Mouse (Mus musculus): ENCODE results near the gene Kcna5. TPM values are rescaled to one million over a fixed set of nuclear protein-coding genes. Genes with fewer than 3 reads are reported as not detected.

Kcna5 gene
- polyA plus RNA-seq (2014; fragmentation: Nextera tagmentation; extraction: Ambion mirVana) = 1.4 and 1.6 TPM in 2 replicates

GRCm38 (mm10) chr6:126535208-126535910 is at the start of gene Kcna5:
TSS of gene Kcna5 (minus strand) at chr6:126535412.
- Histone ChIP-seq H3K27me3 (replicated peaks; ENCODE audit: control insufficient read depth, insufficient read depth, low read length) (peaks cover 16% of the 10 kb centered on the region), H3K27ac (ENCODE audit: low read depth, low read length) (0 out of 2 replicates have a peak within 1 kb of the TSS, but pooled peaks have one; percentile 24), H3K4me3 (ENCODE audit: low read depth, low read length) (0 out of 2 replicates have a peak within 1 kb of the TSS, but pooled peaks have one; percentile 8), H3K36me3 (ENCODE audit: control insufficient read depth, insufficient read depth, low read length) (no peaks in the 10 kb centered on the region), H3K4me1 (ENCODE audit: control insufficient read depth, insufficient read depth, low read length) (no peaks in the 10 kb centered on the region), H3K9ac (ENCODE audit: low read length) (0 out of 2 replicates have a peak within 1 kb of the TSS, but pooled peaks have one; percentile 29), H3K9me3 (replicated peaks; ENCODE audit: control insufficient read depth, low read length) (no peaks in the 10 kb centered on the region), H3K4me2 (ENCODE audit: low read length) (peak within 1 kb of the TSS; percentile 43)
- ATAC-seq = peak; percentile 72
- WGBS = 3% methylated on average over 15 of the region's 15 CpGs
- DNase-seq (ENCODE audit: low spot score) = peak; percentile 26

GRCm38 (mm10) chr6:126583075-126583474 is 47.9 kb upstream of the Kcna5 start:
- ATAC-seq = no peak
- Histone ChIP-seq H3K27me3 (replicated peaks; ENCODE audit: control insufficient read depth, insufficient read depth, low read length) (no peaks in the 10 kb centered on the region), H3K4me3 (ENCODE audit: low read depth, low read length) (no peak overlapping the region), H3K27ac (ENCODE audit: low read depth, low read length) (no peak overlapping the region), H3K4me2 (ENCODE audit: low read length) (no peak overlapping the region), H3K9me3 (replicated peaks; ENCODE audit: control insufficient read depth, low read length) (no peaks in the 10 kb centered on the region), H3K36me3 (ENCODE audit: control insufficient read depth, insufficient read depth, low read length) (no peaks in the 10 kb centered on the region), H3K4me1 (ENCODE audit: control insufficient read depth, insufficient read depth, low read length) (no peaks in the 10 kb centered on the region), H3K9ac (ENCODE audit: low read length) (no peak overlapping the region)
- 70% methylated on average over 7 of the region's 7 CpGs for WGBS
- DNase-seq (ENCODE audit: low spot score) = no peak

- no peaks in the 10 kb centered on the region for H3K4me1 ChIP-seq (ENCODE audit: control insufficient read depth, insufficient read depth, low read length)
Measured at GRCm38 (mm10) chr6:126581632-126582031, 46.4 kb upstream of the Kcna5 start.

GRCm38 (mm10) chr6:126580571-126580970 is 45.4 kb upstream of the Kcna5 start:
- Histone ChIP-seq H3K4me3 (ENCODE audit: low read depth, low read length) (no peak overlapping the region), H3K4me2 (ENCODE audit: low read length) (no peak overlapping the region), H3K36me3 (ENCODE audit: control insufficient read depth, insufficient read depth, low read length) (no peaks in the 10 kb centered on the region), H3K9me3 (replicated peaks; ENCODE audit: control insufficient read depth, low read length) (no peaks in the 10 kb centered on the region), H3K9ac (ENCODE audit: low read length) (no peak overlapping the region), H3K27me3 (replicated peaks; ENCODE audit: control insufficient read depth, insufficient read depth, low read length) (no peaks in the 10 kb centered on the region), H3K27ac (ENCODE audit: low read depth, low read length) (no peak overlapping the region), H3K4me1 (ENCODE audit: control insufficient read depth, insufficient read depth, low read length) (no peaks in the 10 kb centered on the region)
- WGBS = 95% methylated on average over 3 of the region's 3 CpGs
- ATAC-seq = no peak
- DNase-seq (ENCODE audit: low spot score) = no peak

More at GRCm38 (mm10) chr6:126581632-126582031, 46.4 kb upstream of the Kcna5 start:
- ATAC-seq (no peak), DNase-seq (ENCODE audit: low spot score) (no peak)
- H3K4me3 ChIP-seq (ENCODE audit: low read depth, low read length) = no peak overlapping the region
- H3K9me3 ChIP-seq (replicated peaks; ENCODE audit: control insufficient read depth, low read length) = no peaks in the 10 kb centered on the region
- H3K9ac ChIP-seq (ENCODE audit: low read length) = no peak overlapping the region
- H3K27ac ChIP-seq (ENCODE audit: low read depth, low read length) = peak overlapping the region; percentile 21; the same call in 1 of the 2 replicates
- H3K27me3 ChIP-seq (replicated peaks; ENCODE audit: control insufficient read depth, insufficient read depth, low read length) = no peaks in the 10 kb centered on the region
- no peaks in the 10 kb centered on the region for H3K36me3 ChIP-seq (ENCODE audit: control insufficient read depth, insufficient read depth, low read length)
- H3K4me2 ChIP-seq (ENCODE audit: low read length) = no peak overlapping the region
- 75% methylated on average over 8 of the region's 8 CpGs for WGBS

- Histone ChIP-seq H3K27me3 (replicated peaks; ENCODE audit: control insufficient read depth, insufficient read depth, low read length) (no peaks in the 10 kb centered on the region), H3K4me2 (ENCODE audit: low read length) (no peak overlapping the region), H3K4me3 (ENCODE audit: low read depth, low read length) (no peak overlapping the region), H3K36me3 (ENCODE audit: control insufficient read depth, insufficient read depth, low read length) (no peaks in the 10 kb centered on the region), H3K9ac (ENCODE audit: low read length) (no peak overlapping the region), H3K9me3 (replicated peaks; ENCODE audit: control insufficient read depth, low read length) (no peaks in the 10 kb centered on the region), H3K4me1 (ENCODE audit: control insufficient read depth, insufficient read depth, low read length) (no peaks in the 10 kb centered on the region), H3K27ac (ENCODE audit: low read depth, low read length) (no peak overlapping the region)
- 84% methylated on average over 3 of the region's 3 CpGs for WGBS
- DNase-seq (ENCODE audit: low spot score) (no peak), ATAC-seq (no peak)
Measured at GRCm38 (mm10) chr6:126577415-126577814, 42.2 kb upstream of the Kcna5 start.

GRCm38 (mm10) chr6:126576566-126576965 is 41.4 kb upstream of the Kcna5 start:
- Histone ChIP-seq H3K36me3 (ENCODE audit: control insufficient read depth, insufficient read depth, low read length) (no peaks in the 10 kb centered on the region), H3K9ac (ENCODE audit: low read length) (no peak overlapping the region), H3K4me2 (ENCODE audit: low read length) (no peak overlapping the region), H3K4me3 (ENCODE audit: low read depth, low read length) (no peak overlapping the region), H3K4me1 (ENCODE audit: control insufficient read depth, insufficient read depth, low read length) (no peaks in the 10 kb centered on the region), H3K27ac (ENCODE audit: low read depth, low read length) (no peak overlapping the region), H3K27me3 (replicated peaks; ENCODE audit: control insufficient read depth, insufficient read depth, low read length) (no peaks in the 10 kb centered on the region), H3K9me3 (replicated peaks; ENCODE audit: control insufficient read depth, low read length) (no peaks in the 10 kb centered on the region)
- DNase-seq (ENCODE audit: low spot score) = no peak
- WGBS = 95% methylated on average over 1 of the region's 1 CpGs
- ATAC-seq = no peak

GRCm38 (mm10) chr6:126574778-126575177 is 39.6 kb upstream of the Kcna5 start:
- no peaks in the 10 kb centered on the region for H3K36me3 ChIP-seq (ENCODE audit: control insufficient read depth, insufficient read depth, low read length)
- no peak overlapping the region for H3K4me3 ChIP-seq (ENCODE audit: low read depth, low read length)
- 83% methylated on average over 7 of the region's 7 CpGs for WGBS
- H3K27me3 ChIP-seq (replicated peaks; ENCODE audit: control insufficient read depth, insufficient read depth, low read length) = no peaks in the 10 kb centered on the region
- ATAC-seq = no peak
- no peaks in the 10 kb centered on the region for H3K4me1 ChIP-seq (ENCODE audit: control insufficient read depth, insufficient read depth, low read length)
- DNase-seq (ENCODE audit: low spot score) = no peak
- H3K9me3 ChIP-seq (replicated peaks; ENCODE audit: control insufficient read depth, low read length) = no peaks in the 10 kb centered on the region
- no peak overlapping the region for H3K4me2 ChIP-seq (ENCODE audit: low read length)
- no peak overlapping the region for H3K9ac ChIP-seq (ENCODE audit: low read length)
- no peak overlapping the region for H3K27ac ChIP-seq (ENCODE audit: low read depth, low read length)

GRCm38 (mm10) chr6:126573021-126573420 is 37.8 kb upstream of the Kcna5 start:
- no peak for DNase-seq (ENCODE audit: low spot score)
- no peak for ATAC-seq
- 71% methylated on average over 5 of the region's 5 CpGs for WGBS

GRCm38 (mm10) chr6:126569809-126570208 is 34.6 kb upstream of the Kcna5 start:
- no peak for ATAC-seq
- WGBS = 77% methylated on average over 7 of the region's 7 CpGs

More at GRCm38 (mm10) chr6:126573021-126573420, 37.8 kb upstream of the Kcna5 start:
- H3K4me3 ChIP-seq (ENCODE audit: low read depth, low read length) = no peak overlapping the region
- no peaks in the 10 kb centered on the region for H3K4me1 ChIP-seq (ENCODE audit: control insufficient read depth, insufficient read depth, low read length)
- H3K4me2 ChIP-seq (ENCODE audit: low read length) = no peak overlapping the region
- H3K9ac ChIP-seq (ENCODE audit: low read length) = no peak overlapping the region
- H3K27ac ChIP-seq (ENCODE audit: low read depth, low read length) = no peak overlapping the region
- no peaks in the 10 kb centered on the region for H3K9me3 ChIP-seq (replicated peaks; ENCODE audit: control insufficient read depth, low read length)
- H3K27me3 ChIP-seq (replicated peaks; ENCODE audit: control insufficient read depth, insufficient read depth, low read length) = no peaks in the 10 kb centered on the region
- H3K36me3 ChIP-seq (ENCODE audit: control insufficient read depth, insufficient read depth, low read length) = no peaks in the 10 kb centered on the region

More at GRCm38 (mm10) chr6:126569809-126570208, 34.6 kb upstream of the Kcna5 start:
- Histone ChIP-seq H3K9ac (ENCODE audit: low read length) (no peak overlapping the region), H3K36me3 (ENCODE audit: control insufficient read depth, insufficient read depth, low read length) (no peaks in the 10 kb centered on the region), H3K4me3 (ENCODE audit: low read depth, low read length) (no peak overlapping the region), H3K4me2 (ENCODE audit: low read length) (no peak overlapping the region), H3K9me3 (replicated peaks; ENCODE audit: control insufficient read depth, low read length) (no peaks in the 10 kb centered on the region), H3K27ac (ENCODE audit: low read depth, low read length) (no peak overlapping the region), H3K27me3 (replicated peaks; ENCODE audit: control insufficient read depth, insufficient read depth, low read length) (no peaks in the 10 kb centered on the region), H3K4me1 (ENCODE audit: control insufficient read depth, insufficient read depth, low read length) (no peaks in the 10 kb centered on the region)
- DNase-seq (ENCODE audit: low spot score) = no peak

Data from forebrain, embryonic 14.5 days (tissue).